Mouse (Mus musculus): ENCODE data around the gene 1700001C19Rik.
"Not testable (repeated sequence)": the region's sequence is repeated elsewhere in the genome, so short reads cannot be mapped to it uniquely, and the experiment has no call there.

Gene 1700001C19Rik

GRCm38 (mm10) chr17:47428831-47429304, 8.3 kb downstream of the 1700001C19Rik start:
- DNase-seq = peak; percentile 75 to 84

- no peak for DNase-seq
Measured at GRCm38 (mm10) chr17:47427316-47427715, 9.9 kb downstream of the 1700001C19Rik start.

GRCm38 (mm10) chr17:47424186-47424585, 13.0 kb downstream of the 1700001C19Rik start:
- no peak for DNase-seq

- DNase-seq = not testable (repeated sequence)
Measured at GRCm38 (mm10) chr17:47422616-47423015, 14.6 kb downstream of the 1700001C19Rik start.

- no peak for DNase-seq
Measured at GRCm38 (mm10) chr17:47421566-47421965, 15.6 kb downstream of the 1700001C19Rik start.

GRCm38 (mm10) chr17:47420195-47420594, 17.0 kb downstream of the 1700001C19Rik start:
- DNase-seq = no peak

- DNase-seq = peak; percentile 36 to 42
Measured at GRCm38 (mm10) chr17:47409897-47410861, 27.0 kb downstream of the 1700001C19Rik start.

- peak; percentile 52 to 77 for DNase-seq
Measured at GRCm38 (mm10) chr17:47408558-47408898, 28.6 kb downstream of the 1700001C19Rik start.

GRCm38 (mm10) chr17:47407717-47408557, 29.2 kb downstream of the 1700001C19Rik start:
- no peak for DNase-seq

GRCm38 (mm10) chr17:47400451-47400850, 36.7 kb downstream of the 1700001C19Rik start, which contains the start of gene Guca1a:
TSS of gene Guca1a (minus strand) at chr17:47400584.
- no peak for DNase-seq

GRCm38 (mm10) chr17:47399091-47399490, 38.1 kb downstream of the 1700001C19Rik start:
- DNase-seq = no peak

- DNase-seq = peak; percentile 73 to 74
Measured at GRCm38 (mm10) chr17:47395376-47395913, 41.7 kb downstream of the 1700001C19Rik start.

GRCm38 (mm10) chr17:47394223-47394869, 42.8 kb downstream of the 1700001C19Rik start:
- DNase-seq = peak in 1 of 2 experiments; percentile 28

- peak; percentile 49 to 69 for DNase-seq
Measured at GRCm38 (mm10) chr17:47386649-47387048, 50.5 kb downstream of the 1700001C19Rik start.

- no peak for DNase-seq
Measured at GRCm38 (mm10) chr17:47385145-47385544, 52.0 kb downstream of the 1700001C19Rik start, which contains the start of gene Guca1b. TSS of gene Guca1b (plus strand) at chr17:47385393.

- DNase-seq = no peak
Measured at GRCm38 (mm10) chr17:47384064-47384463, 53.1 kb downstream of the 1700001C19Rik start.

- no peak for DNase-seq
Measured at GRCm38 (mm10) chr17:47383266-47383665, 53.9 kb downstream of the 1700001C19Rik start.

- no peak for DNase-seq
Measured at GRCm38 (mm10) chr17:47381917-47382316, 55.3 kb downstream of the 1700001C19Rik start.

GRCm38 (mm10) chr17:47378133-47378532, 59.0 kb downstream of the 1700001C19Rik start:
- no peak for DNase-seq

GRCm38 (mm10) chr17:47376779-47377280, 60.3 kb downstream of the 1700001C19Rik start:
- no peak for DNase-seq

GRCm38 (mm10) chr17:47373991-47374390, 63.2 kb downstream of the 1700001C19Rik start:
- DNase-seq = no peak

GRCm38 (mm10) chr17:47371451-47371850, 65.7 kb downstream of the 1700001C19Rik start:
- peak in 1 of 2 experiments; percentile 73 for DNase-seq

All from lung, postnatal 4 days (tissue).